33 mouse cellular contexts compared by ENCODE assay signal in genomic region chr15:7990101-7990500, GRCm38 (mm10).
"Had no signal": no experiment of that assay in that cellular context is flagged by ENCODE, and none has a peak within 500 bp of the region (broad histone marks: within the 10 kb centered on the region; RNA-seq: fewer than 3 reads in every experiment).

No protein-coding gene starts in this region.

- H3K27me3 ChIP-seq: heart, embryonic 12.5 days; heart, embryonic 13.5 days; heart, embryonic 15.5 days; hindbrain, embryonic 12.5 days; hindbrain, embryonic 13.5 days; hindbrain, embryonic 15.5 days; intestine, embryonic 15.5 days; kidney, embryonic 15.5 days had no signal

- ATAC-seq: hindbrain, embryonic 16.5 days; hindbrain, postnatal 0 days; inflammation-experienced regulatory T-cells, adult 6 months; intestine, embryonic 15.5 days; intestine, embryonic 16.5 days had no signal

- H3K27ac ChIP-seq: heart, embryonic 10.5 days; heart, embryonic 13.5 days; heart, embryonic 15.5 days; hindbrain, embryonic 10.5 days; hindbrain, embryonic 12.5 days; hindbrain, embryonic 13.5 days; hindbrain, embryonic 14.5 days; hindbrain, embryonic 15.5 days; hindbrain, postnatal 0 days; intestine, embryonic 15.5 days; kidney, embryonic 15.5 days; layer of hippocampus, adult 2 months; left cerebral cortex, adult 2 months had no signal

- H3K4me3 ChIP-seq: heart, embryonic 10.5 days; heart, embryonic 12.5 days; heart, embryonic 13.5 days; heart, embryonic 15.5 days; hindbrain, embryonic 10.5 days; hindbrain, embryonic 12.5 days; hindbrain, embryonic 13.5 days; hindbrain, embryonic 15.5 days; intestine, embryonic 15.5 days; kidney, embryonic 15.5 days; layer of hippocampus, adult 2 months; left cerebral cortex, adult 2 months had no signal

- H3K9me3 ChIP-seq: heart, embryonic 10.5 days; heart, embryonic 12.5 days; heart, embryonic 15.5 days; hindbrain, embryonic 10.5 days; hindbrain, embryonic 12.5 days; hindbrain, embryonic 13.5 days; hindbrain, embryonic 15.5 days; intestine, embryonic 15.5 days; kidney, embryonic 15.5 days had no signal

- H3K9ac ChIP-seq: heart, embryonic 12.5 days; heart, embryonic 13.5 days; heart, embryonic 15.5 days; hindbrain, embryonic 12.5 days; hindbrain, embryonic 13.5 days; hindbrain, embryonic 14.5 days; hindbrain, embryonic 15.5 days; intestine, embryonic 15.5 days; kidney, embryonic 15.5 days had no signal

- H3K36me3 ChIP-seq: heart, embryonic 10.5 days; heart, embryonic 12.5 days; heart, embryonic 13.5 days; heart, embryonic 15.5 days; hindbrain, embryonic 12.5 days; hindbrain, embryonic 13.5 days; hindbrain, embryonic 15.5 days; intestine, embryonic 15.5 days; kidney, embryonic 15.5 days had no signal

- H3K4me2 ChIP-seq: heart, embryonic 11.5 days; heart, embryonic 12.5 days; heart, embryonic 13.5 days; heart, embryonic 15.5 days; hindbrain, embryonic 12.5 days; hindbrain, embryonic 13.5 days; hindbrain, embryonic 14.5 days; hindbrain, embryonic 15.5 days; intestine, embryonic 15.5 days; kidney, embryonic 15.5 days had no signal

- H3K4me1 ChIP-seq: heart, embryonic 10.5 days; heart, embryonic 12.5 days; heart, embryonic 15.5 days; hindbrain, embryonic 12.5 days; hindbrain, embryonic 13.5 days; hindbrain, embryonic 15.5 days; intestine, embryonic 15.5 days had no signal

- DNase-seq: heart, postnatal 10 days; heart, postnatal 14 days; heart, postnatal 36 days; heart, postnatal 4 days; kidney, adult 11 months; kidney, adult 18-20 months; kidney, adult 2 months; kidney, adult 8-10 months; kidney, adult 9 months; kidney, postnatal 10 days; kidney, postnatal 14 days; kidney, postnatal 25 days; kidney, postnatal 36 days; layer of hippocampus, adult 9-11 months; layer of hippocampus, postnatal 36 days had no signal
